Mouse (Mus musculus) CH12.LX (cell line): ENCODE results near the gene Chil4.

Source experiments
- CTCF ChIP-seq, 2 experiments: IDR thresholded peaks in 1 of 2; conservative IDR thresholded peaks in 1 of 2; 2 replicates each; pipeline ENCODE4 v1.5.1; 2011 to 2012; ENCODE audit warnings: low read depth in 2 of 2, low read length in 2 of 2, improper control_type of control experiment in 1 of 2, inconsistent platforms in 1 of 2, mild to moderate bottlenecking in 1 of 2, moderate library complexity in 1 of 2
- E2F4 ChIP-seq: IDR thresholded peaks from 2 replicates; pipeline ENCODE4 v1.6.1; 2011; ENCODE audit warnings: low read depth, low read length, improper control_type of control experiment; ENCODE audit not compliant: insufficient replicate concordance
- MEF2A ChIP-seq: IDR thresholded peaks from 2 replicates; pipeline ENCODE4 v1.6.1; 2014; ENCODE audit warnings: low read depth, mild to moderate bottlenecking, inconsistent platforms, low read length, improper control_type of control experiment, borderline replicate concordance
- POLR2A ChIP-seq: IDR thresholded peaks from 2 replicates; pipeline ENCODE4 v1.6.1; 2011; ENCODE audit warnings: low read depth, mild to moderate bottlenecking, improper control_type of control experiment, low read length
- POLR2AphosphoS2 ChIP-seq: IDR thresholded peaks from 2 replicates; pipeline ENCODE4 v1.6.1; 2011; ENCODE audit warnings: low read depth, low read length, improper control_type of control experiment
- USF2 ChIP-seq: conservative IDR thresholded peaks from 2 replicates; pipeline ENCODE4 v1.6.1; 2011; ENCODE audit warnings: low read depth, low read length, improper control_type of control experiment
- ZMIZ1 ChIP-seq: IDR thresholded peaks from 2 replicates; pipeline ENCODE4 v1.6.1; 2012; ENCODE audit warnings: low read depth, mild to moderate bottlenecking, inconsistent platforms, low read length, improper control_type of control experiment

DNA sequence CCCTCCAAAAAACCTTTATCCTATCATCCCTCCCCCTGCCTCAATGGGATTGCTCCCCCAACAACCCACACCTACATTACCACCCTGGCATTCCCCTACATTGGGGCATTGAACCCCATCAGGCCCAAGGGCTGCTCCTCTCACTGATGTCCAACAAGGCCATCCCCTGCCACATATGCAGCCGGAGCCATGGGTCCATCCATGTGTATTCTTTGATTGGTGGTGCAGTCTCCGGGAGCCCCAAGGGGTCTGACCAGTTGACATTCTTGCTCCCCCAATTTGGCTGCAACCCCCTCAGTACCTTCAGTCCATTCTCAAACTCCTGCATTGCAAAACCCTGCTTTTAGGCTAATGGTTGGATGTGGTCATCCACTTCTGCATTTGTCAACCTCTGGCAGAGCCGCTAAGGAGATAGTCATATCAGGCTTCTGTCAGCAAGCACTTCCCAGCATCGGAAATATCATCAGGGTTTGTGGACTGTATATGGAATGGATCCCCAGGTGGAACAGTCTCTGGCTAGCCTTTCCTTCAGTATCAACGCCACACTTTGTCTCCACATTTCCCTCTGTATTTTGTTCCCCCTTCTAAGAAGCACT lies 20.0 kb upstream of the Chil4 start:
- TF ChIP-seq USF2 (no peak), MEF2A (no peak), E2F4 (no peak), ZMIZ1 (no peak), CTCF (conservative IDR thresholded peaks at IDR 0.05 in 1 of 2, IDR thresholded peaks at IDR 0.05 in 1 of 2; ENCODE audit: low read depth in 2 of 2, low read length in 2 of 2) (no peak), POLR2A (no peak), POLR2AphosphoS2 (no peak)
